Mouse (Mus musculus) left cerebral cortex, adult 18-20 months (tissue): ENCODE measurements around the gene Pxdn. TPM values are rescaled to one million over a fixed set of nuclear protein-coding genes. Genes with fewer than 3 reads are reported as not detected.

Experiments
- DNase-seq, 2 experiments: peaks; one replicate each; pipeline ENCODE4 v3.0.0; 2021 to 2022; ENCODE audit warnings: low spot score in 2 of 2, mixed read lengths in 1 of 2
- total RNA-seq, 2 experiments: library from RNA; stranded (reverse); gene quantifications; 2 replicates each; pipeline ENCODE4 v1.2.3; 2021

Gene Pxdn
- total RNA-seq, 2 experiments from 2014 or later: 41.7 to 54.0 TPM

GRCm38 (mm10) chr12:29951485-29951884, 14.1 kb downstream of the Pxdn start:
- DNase-seq: no peak

DNA sequence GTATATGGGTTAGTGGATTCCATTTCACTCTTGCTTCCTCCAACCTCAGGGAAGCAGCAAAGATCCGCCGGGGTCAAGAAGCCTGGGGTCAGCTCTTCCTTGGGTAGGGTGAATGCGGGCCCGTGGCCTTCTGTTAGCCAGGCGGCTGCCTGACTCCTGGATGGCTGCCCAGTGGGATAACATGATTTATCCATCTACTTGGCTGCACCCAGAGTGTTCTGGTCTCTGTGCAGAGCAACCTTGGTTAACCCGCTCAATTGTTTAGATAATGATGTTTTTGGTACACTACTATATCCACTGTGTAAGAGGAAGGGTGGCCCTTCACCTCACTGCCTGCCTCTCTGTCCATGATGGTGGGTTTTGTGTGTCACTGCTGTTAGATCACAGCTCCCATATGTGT, 14.7 kb downstream of the Pxdn start:
- DNase-seq: no peak

- no peak for DNase-seq
Measured at GRCm38 (mm10) chr12:29953999-29954398, 16.6 kb downstream of the Pxdn start.

DNA sequence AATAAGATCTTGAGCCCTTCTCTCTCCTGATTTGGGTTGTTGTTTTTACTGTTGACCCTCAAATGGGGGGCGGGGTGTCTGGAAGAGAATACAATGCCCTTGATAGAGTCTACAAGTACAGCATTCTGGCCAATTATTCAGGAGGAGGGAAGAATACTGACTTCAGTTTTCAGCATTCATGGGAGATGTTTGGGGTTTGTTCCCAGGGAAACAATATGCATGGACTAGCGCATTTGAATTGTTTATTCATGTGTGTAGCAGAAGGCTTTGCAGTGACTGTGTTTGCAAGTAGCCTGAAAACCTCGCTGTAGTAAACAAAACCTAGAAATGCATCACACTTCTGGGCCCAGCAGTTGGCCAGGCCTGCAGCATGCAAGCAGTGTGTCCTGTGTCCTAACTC, 17.1 kb downstream of the Pxdn start:
- DNase-seq: no peak

GRCm38 (mm10) chr12:29956969-29957368, 19.6 kb downstream of the Pxdn start:
- DNase-seq: no peak

- DNase-seq: no peak
Measured at GRCm38 (mm10) chr12:29958637-29959036, 21.2 kb downstream of the Pxdn start.

DNA sequence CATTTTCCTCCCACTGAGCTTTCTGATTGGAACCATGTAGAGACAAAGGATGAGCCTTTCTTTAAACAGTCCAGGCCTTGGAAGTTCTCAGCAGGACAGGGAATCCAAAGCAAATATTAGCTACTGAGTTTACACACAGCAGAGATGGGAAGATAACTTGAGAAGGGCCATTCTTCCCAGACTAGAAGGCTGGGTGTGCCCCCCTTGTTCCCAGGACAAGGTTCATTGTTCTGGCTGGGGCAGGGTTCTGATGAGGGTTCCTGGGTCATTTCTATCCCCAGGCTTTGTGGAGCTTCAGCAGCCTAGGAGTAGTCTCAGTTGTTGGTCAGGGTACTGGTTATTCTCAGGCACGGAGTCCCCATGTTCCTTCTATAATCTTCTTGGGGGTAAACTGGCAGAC, 23.6 kb downstream of the Pxdn start:
- no peak for DNase-seq

- no peak for DNase-seq
Measured at GRCm38 (mm10) chr12:29965016-29965415, 27.6 kb downstream of the Pxdn start.

GRCm38 (mm10) chr12:29971795-29972464, 34.5 kb downstream of the Pxdn start:
- DNase-seq: no peak

GRCm38 (mm10) chr12:29972533-29972932, 35.1 kb downstream of the Pxdn start:
- DNase-seq: no peak

DNA sequence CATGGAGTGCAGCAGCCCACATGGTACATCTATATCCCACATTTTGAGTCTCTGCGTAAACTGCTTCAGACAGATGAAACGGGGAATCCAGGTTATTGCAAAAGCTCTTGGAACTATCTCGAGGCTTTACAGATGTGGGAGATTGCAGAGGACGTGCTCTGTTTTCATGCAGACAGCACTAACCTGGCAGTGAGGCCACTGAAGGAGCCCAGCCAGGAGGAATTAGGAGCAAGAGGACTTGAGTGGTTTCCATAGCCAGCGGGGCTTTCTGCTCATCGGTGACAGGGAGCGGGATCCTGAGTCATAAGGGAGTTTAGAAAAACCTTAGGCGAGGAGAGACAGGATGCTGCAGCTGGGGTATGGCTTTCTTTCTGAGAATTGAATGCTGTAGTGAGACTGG, 42.7 kb downstream of the Pxdn start:
- no peak for DNase-seq

- DNase-seq: no peak
Measured at GRCm38 (mm10) chr12:29981722-29982293, 44.4 kb downstream of the Pxdn start.

GRCm38 (mm10) chr12:29983190-29983589, 45.8 kb downstream of the Pxdn start:
- no peak for DNase-seq

DNA sequence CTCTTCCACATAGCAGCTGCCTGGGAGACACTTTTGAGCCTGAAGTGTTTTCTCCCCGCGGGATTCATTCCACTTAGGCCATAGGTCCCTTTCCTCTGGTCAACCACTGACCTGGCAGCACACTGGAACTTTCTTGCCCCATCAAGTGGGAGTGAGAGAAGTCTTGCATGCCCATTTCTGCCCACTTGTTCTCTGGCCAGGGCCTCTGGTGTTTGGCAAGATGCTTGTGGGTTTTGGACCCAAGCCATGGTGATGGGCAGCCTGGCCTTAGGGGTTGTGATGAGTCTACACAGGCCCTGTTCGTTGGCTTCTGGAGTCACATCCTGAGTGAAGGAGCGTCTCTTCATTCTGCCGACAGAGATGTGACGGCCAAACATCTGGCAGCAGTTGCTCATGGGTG, 47.7 kb downstream of the Pxdn start:
- DNase-seq: no peak

DNA sequence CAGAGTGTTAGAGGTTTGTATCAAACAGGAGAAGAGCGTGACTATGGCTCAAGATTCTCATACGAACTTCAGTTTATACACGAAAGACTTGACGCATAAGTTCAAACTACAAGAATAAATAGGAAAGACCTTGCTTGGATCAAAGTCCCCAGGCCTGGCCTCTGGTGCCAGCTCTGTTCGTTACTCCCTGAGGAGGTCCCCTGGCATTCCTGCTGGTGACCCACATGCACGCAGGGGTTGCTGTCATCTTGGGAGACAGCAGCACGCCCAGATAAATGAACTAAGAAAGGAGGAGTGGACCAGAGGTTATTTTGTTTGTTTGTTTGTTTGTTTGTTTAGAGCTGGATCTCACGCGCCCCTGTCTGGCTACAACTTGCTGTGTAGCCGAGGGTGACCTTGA, 48.8 kb downstream of the Pxdn start:
- no peak for DNase-seq

DNA sequence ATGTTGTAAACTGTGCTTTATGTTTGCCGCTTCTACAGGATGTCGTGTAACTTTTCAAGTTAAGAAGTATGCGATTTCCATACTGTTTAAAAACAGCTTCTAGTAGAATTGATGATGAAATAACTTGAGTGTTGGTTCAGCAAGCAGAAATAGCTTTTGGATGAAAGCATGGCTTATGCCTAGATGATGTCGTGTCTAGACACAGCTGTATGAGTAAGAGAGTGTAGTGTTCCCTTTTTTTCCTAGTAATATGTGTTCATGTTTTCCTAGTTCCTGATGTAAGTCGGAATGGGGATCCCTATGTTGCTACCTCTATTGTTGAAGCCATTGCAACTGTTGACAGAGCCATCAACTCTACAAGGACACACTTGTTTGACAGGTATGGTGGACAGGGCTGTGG, 61.5 kb downstream of the Pxdn start:
- no peak for DNase-seq

DNA sequence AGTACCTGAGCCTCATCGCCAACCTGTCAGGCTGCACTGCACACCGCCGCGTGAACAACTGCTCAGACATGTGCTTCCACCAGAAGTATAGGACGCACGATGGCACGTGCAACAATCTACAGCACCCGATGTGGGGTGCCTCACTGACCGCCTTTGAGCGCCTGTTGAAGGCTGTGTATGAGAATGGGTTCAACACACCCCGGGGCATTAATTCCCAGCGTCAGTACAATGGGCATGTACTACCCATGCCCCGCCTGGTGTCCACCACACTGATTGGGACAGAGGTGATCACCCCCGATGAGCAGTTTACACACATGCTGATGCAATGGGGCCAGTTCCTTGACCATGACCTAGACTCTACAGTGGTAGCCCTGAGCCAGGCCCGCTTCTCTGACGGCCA, 64.5 kb downstream of the Pxdn start:
- DNase-seq: no peak

GRCm38 (mm10) chr12:30003680-30004364, 66.4 kb downstream of the Pxdn start:
- DNase-seq: peak in 1 of 2 experiments; percentile 26

DNA sequence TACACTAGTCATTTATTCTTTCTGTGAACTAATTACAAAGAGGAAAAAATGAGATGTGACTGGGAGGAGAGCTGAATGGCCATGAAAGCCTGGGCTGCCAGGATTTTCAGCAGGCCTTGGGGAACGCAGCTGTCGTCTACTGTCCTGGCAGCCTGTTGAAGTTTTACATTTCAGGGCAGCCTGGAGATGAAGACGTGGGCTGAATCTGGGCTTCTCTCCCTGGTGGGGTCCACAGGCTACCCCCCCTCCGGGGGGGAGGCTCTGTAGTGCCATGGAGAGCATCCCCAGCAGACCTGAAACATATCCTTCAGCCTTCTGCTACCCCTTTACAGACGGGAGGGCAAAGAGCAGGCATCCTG, 66.9 kb downstream of the Pxdn start:
- DNase-seq: no peak

GRCm38 (mm10) chr12:30006586-30006985, 69.2 kb downstream of the Pxdn start:
- no peak for DNase-seq

DNA sequence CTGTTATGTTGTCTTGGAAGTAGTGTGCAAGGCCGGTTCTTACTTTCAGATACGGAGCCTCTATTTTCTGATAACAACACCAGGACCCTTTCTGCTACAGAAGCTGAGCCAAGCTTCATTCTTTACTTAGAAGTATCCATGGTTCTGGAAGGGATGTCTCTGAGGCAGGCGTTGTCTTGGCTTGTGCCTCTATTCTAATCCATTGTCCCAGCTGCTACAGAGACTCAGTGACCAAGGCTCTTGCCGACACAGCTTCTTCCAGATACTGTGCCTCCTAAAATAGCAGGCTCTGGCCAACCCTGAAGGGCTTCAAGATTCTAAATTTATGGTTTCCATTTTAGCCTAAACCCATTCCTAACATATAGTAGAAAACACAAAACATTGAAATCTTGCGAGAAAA, 71.3 kb downstream of the Pxdn start:
- DNase-seq: no peak

DNA sequence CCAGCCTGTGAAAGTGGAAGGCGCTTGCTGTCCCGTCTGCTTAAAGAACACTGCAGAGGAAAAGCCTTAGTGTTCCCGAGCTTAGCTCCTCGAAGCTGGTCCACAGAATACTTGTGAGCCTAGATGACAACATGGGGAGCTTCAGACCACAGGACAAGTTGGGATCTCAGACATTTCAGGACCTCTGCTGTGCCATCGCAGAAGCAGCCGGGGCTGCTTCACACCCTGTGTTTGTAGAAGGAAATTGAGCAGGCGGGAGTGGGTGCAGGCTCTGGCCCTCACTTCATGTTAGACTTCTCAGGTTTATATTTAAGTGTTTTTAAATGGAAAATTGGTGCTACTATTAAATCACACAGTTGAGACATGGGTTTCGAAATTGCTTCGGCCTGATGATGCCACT, 78.1 kb downstream of the Pxdn start:
- DNase-seq: peak in 1 of 2 experiments; percentile 49

- no peak for DNase-seq
Measured at GRCm38 (mm10) chr12:30017131-30017530, 79.7 kb downstream of the Pxdn start.
